Mouse (Mus musculus) testis, adult 2 months (tissue): Measurements from ENCODE around the gene Tex48.

Source experiments
- CTCF ChIP-seq: fragments of 200-500 bp; IDR thresholded peaks from 2 replicates; pipeline ENCODE4 v1.5.1; 2012; ENCODE audit warnings: low read depth, mild to moderate bottlenecking, inconsistent platforms, low read length, moderate library complexity; ENCODE audit not compliant: control insufficient read depth, insufficient read depth, insufficient replicate concordance
- POLR2A ChIP-seq: fragments of 200-500 bp; IDR thresholded peaks from 2 replicates; pipeline ENCODE4 v1.6.1; 2012; ENCODE audit warnings: low read depth, mild to moderate bottlenecking, inconsistent platforms, low read length, moderate library complexity; ENCODE audit not compliant: control insufficient read depth

DNA sequence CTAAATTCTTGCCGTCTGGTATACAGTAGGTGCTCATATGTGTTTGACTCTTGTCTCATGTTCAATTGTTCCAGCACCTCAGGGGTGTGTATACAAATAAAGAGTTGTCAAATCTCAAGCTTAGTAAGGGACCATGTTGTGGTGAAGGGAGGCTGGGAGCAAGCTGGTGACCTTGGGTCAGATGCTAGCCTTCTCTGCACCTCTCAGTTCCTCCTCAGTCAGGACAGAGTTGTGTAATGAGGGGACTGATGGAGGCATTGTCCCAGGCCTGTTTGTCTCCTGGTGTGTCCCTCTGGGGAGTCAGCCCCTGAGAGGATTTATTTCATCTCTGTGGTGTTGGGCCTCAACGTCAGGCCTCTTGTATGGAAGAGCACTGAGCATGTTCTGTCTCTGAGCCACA is 36.0 kb downstream of the Tex48 start:
- TF ChIP-seq CTCF (no peak), POLR2A (no peak)
